Mouse (Mus musculus): ENCODE results near the gene Olfr139. TPM values are rescaled to one million over a fixed set of nuclear protein-coding genes. Genes with fewer than 3 reads are reported as not detected.
A peak's percentile ranks its signal among the peaks of the same experiment; 100 is the strongest.

Olfr139 gene
- not detected in 2 replicates for total RNA-seq (2012; rRNA removed)
- not detected in 2 replicates for total RNA-seq (2014; rRNA removed)
- not detected in 2 replicates for polyA plus RNA-seq (2012; ENCODE audit: insufficient read length, low read depth)

- Histone ChIP-seq H3K4me1 (ENCODE audit: control insufficient read depth in 1 of 2, insufficient read depth in 2 of 2) (no peaks in the 10 kb centered on the region), H3K9ac (ENCODE audit: insufficient read depth, low read depth) (no peak within 1 kb of the TSS), H3K36me3 (replicated peaks in 1 of 2; ENCODE audit: control insufficient read depth in 1 of 2, insufficient read depth in 1 of 2, low read length in 1 of 2) (no peaks in the 10 kb centered on the region), H3K4me2 (ENCODE audit: insufficient read depth, low read depth, poor library complexity, severe bottlenecking) (no peak within 1 kb of the TSS), H3K9me3 (replicated peaks; ENCODE audit: low read length) (no peaks in the 10 kb centered on the region), H3K27me3 (replicated peaks) (peaks cover 75% of the 10 kb centered on the region), H3K79me2 (replicated peaks; ENCODE audit: control insufficient read depth, extremely low read depth, insufficient read depth, poor library complexity, severe bottlenecking) (no peaks in the 10 kb centered on the region), H3K27ac (ENCODE audit: insufficient read depth, low read depth) (no peak within 1 kb of the TSS), H3K4me3 (replicated peaks in 1 of 3; ENCODE audit: low read depth in 2 of 3, low read length in 2 of 3, poor library complexity in 1 of 3) (no peak within 1 kb of the TSS)
- in situ Hi-C loops (cut with MboI; ENCODE audit: low pct_ligation_motif_present, low pct_unique_long_range_greater_than_20kb, low sequenced_read_pairs) (loop anchor here (10.0 kb wide), 1 partner anchor 318 kb away; no protein-coding TSS in a partner anchor), dilution Hi-C loops (cut with MboI; ENCODE audit: extremely low pct_ligation_motif_present, extremely low pct_unique_long_range_greater_than_20kb, low sequenced_read_pairs) (no loop called here)
- TF ChIP-seq RAD21 (IDR thresholded peaks at IDR 0.05; ENCODE audit: low read depth, low read length) (no peak), JUN (IDR thresholded peaks at IDR 0.05; ENCODE audit: insufficient read depth, low read depth, low read length) (no peak), MAFK (IDR thresholded peaks at IDR 0.05; ENCODE audit: insufficient replicate concordance, low read length) (no peak), ZKSCAN1 (IDR thresholded peaks at IDR 0.05; ENCODE audit: borderline replicate concordance, low read depth, low read length) (no peak)
- no peak for DNase-seq (ENCODE audit: extremely low read depth)
Observed at GRCm38 (mm10) chr11:74056451-74056850, at the start of gene Olfr139, which contains the start of gene Olfr399. Gene Olfr139, minus strand, starts transcription at chr11:74056551. Gene Olfr399, minus strand, starts transcription at chr11:74056615.

DNA sequence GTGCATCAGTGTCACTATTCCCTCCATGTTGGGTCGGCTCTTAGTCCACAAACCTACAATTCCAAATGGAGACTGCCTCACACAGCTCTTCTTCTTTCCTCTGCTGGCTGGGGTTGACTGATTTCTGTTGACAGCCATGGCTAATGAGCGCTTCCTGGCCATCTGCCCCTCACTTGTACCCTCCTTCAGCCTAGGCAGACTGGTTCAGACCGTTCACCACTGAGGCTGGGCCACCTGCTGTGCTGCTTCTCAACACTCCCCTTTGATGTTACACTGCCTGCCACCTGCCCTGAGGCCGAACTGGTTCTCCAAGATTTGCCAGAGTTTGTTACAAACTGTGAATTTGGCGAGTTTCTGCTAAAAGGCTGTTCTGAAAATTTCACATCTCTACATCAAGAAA lies 48.7 kb upstream of the Olfr139 start:
- H3K4me2 ChIP-seq (ENCODE audit: insufficient read depth, low read depth, poor library complexity, severe bottlenecking) = no peak overlapping the region
- H3K9ac ChIP-seq (ENCODE audit: insufficient read depth, low read depth) = no peak overlapping the region
- in situ Hi-C loops (cut with MboI; ENCODE audit: low pct_ligation_motif_present, low pct_unique_long_range_greater_than_20kb, low sequenced_read_pairs) (no loop called here), dilution Hi-C loops (cut with MboI; ENCODE audit: extremely low pct_ligation_motif_present, extremely low pct_unique_long_range_greater_than_20kb, low sequenced_read_pairs) (no loop called here)
- TF ChIP-seq TBP (conservative IDR thresholded peaks at IDR 0.05; ENCODE audit: low read depth, low read length) (no peak), HCFC1 (IDR thresholded peaks at IDR 0.05; ENCODE audit: low read depth, low read length) (no peak), MAX (IDR thresholded peaks at IDR 0.05; ENCODE audit: low read length) (no peak)
- H3K36me3 ChIP-seq (replicated peaks in 1 of 2; ENCODE audit: control insufficient read depth in 1 of 2, insufficient read depth in 1 of 2, low read length in 1 of 2) = no peaks in the 10 kb centered on the region
- H3K9me3 ChIP-seq (replicated peaks; ENCODE audit: low read length) = peaks cover 6% of the 10 kb centered on the region
- H3K4me1 ChIP-seq (ENCODE audit: control insufficient read depth in 1 of 2, insufficient read depth in 2 of 2) = peaks cover 10 to 17% of the 10 kb centered on the region in 2 experiments
- H3K27me3 ChIP-seq (replicated peaks) = peaks cover 9% of the 10 kb centered on the region
- no peak overlapping the region for H3K4me3 ChIP-seq (replicated peaks in 1 of 3; ENCODE audit: low read depth in 2 of 3, low read length in 2 of 3, poor library complexity in 1 of 3)
- no peak for DNase-seq (ENCODE audit: extremely low read depth)
- no peak overlapping the region for H3K27ac ChIP-seq (ENCODE audit: insufficient read depth, low read depth)
- H3K79me2 ChIP-seq (replicated peaks; ENCODE audit: control insufficient read depth, extremely low read depth, insufficient read depth, poor library complexity, severe bottlenecking) = no peaks in the 10 kb centered on the region

GRCm38 (mm10) chr11:74101507-74101906 lies 45.2 kb upstream of the Olfr139 start:
- peaks cover 11% of the 10 kb centered on the region for H3K27me3 ChIP-seq (replicated peaks)
- H3K4me2 ChIP-seq (ENCODE audit: insufficient read depth, low read depth, poor library complexity, severe bottlenecking) = no peak overlapping the region
- TF ChIP-seq TCF12 (IDR thresholded peaks at IDR 0.05; ENCODE audit: low read depth, low read length) (0 out of 2 replicates have a peak, but pooled peaks have one; percentile 13), RCOR1 (conservative IDR thresholded peaks at IDR 0.05; ENCODE audit: low read depth, low read length) (no peak; the same call in 1 of the 2 replicates), ETS1 (conservative IDR thresholded peaks at IDR 0.05; ENCODE audit: low read depth, low read length) (peak; percentile 58), BHLHE40 (IDR thresholded peaks at IDR 0.05; ENCODE audit: low read depth, low read length) (peak; percentile 84), NRF1 (IDR thresholded peaks at IDR 0.05; ENCODE audit: low read depth, low read length) (no peak), POLR2AphosphoS2 (IDR thresholded peaks at IDR 0.05; ENCODE audit: low read depth, low read length) (no peak), MAX (IDR thresholded peaks at IDR 0.05; ENCODE audit: low read length) (no peak), JUND (conservative IDR thresholded peaks at IDR 0.05; ENCODE audit: low read depth, low read length) (0 out of 2 replicates have a peak, but pooled peaks have one; percentile 27), CHD1 (IDR thresholded peaks at IDR 0.05; ENCODE audit: low read depth, low read length) (no peak), MYC (IDR thresholded peaks at IDR 0.05; ENCODE audit: low read depth, low read length) (no peak), ZC3H11A (IDR thresholded peaks at IDR 0.05; ENCODE audit: low read depth, low read length) (no peak), ELF1 (IDR thresholded peaks at IDR 0.05; ENCODE audit: low read depth, low read length) (0 out of 2 replicates have a peak, but pooled peaks have one; percentile 23), MEF2A (IDR thresholded peaks at IDR 0.05; ENCODE audit: borderline replicate concordance, low read depth, low read length) (no peak), HCFC1 (IDR thresholded peaks at IDR 0.05; ENCODE audit: low read depth, low read length) (no peak), POLR2A (IDR thresholded peaks at IDR 0.05; ENCODE audit: low read depth, low read length) (no peak), CHD2 (IDR thresholded peaks at IDR 0.05; ENCODE audit: low read length) (peak; percentile 31; the same call in 1 of the 2 replicates), EP300 (IDR thresholded peaks at IDR 0.05; ENCODE audit: low read length) (peak; percentile 84), ZNF384 (IDR thresholded peaks at IDR 0.05; ENCODE audit: low read depth, low read length) (no peak), CTCF (conservative IDR thresholded peaks at IDR 0.05 in 1 of 2, IDR thresholded peaks at IDR 0.05 in 1 of 2; ENCODE audit: low read depth in 2 of 2, low read length in 2 of 2) (no peak), MAFK (IDR thresholded peaks at IDR 0.05; ENCODE audit: insufficient replicate concordance, low read length) (0 out of 2 replicates have a peak, but pooled peaks have one; percentile 19), IRF4 (IDR thresholded peaks at IDR 0.05; ENCODE audit: low read depth, low read length) (peak; percentile 82)
- peaks cover 10 to 17% of the 10 kb centered on the region in 2 experiments for H3K4me1 ChIP-seq (ENCODE audit: control insufficient read depth in 1 of 2, insufficient read depth in 2 of 2)
- no peaks in the 10 kb centered on the region for H3K36me3 ChIP-seq (replicated peaks in 1 of 2; ENCODE audit: control insufficient read depth in 1 of 2, insufficient read depth in 1 of 2, low read length in 1 of 2)
- H3K9ac ChIP-seq (ENCODE audit: insufficient read depth, low read depth) = no peak overlapping the region
- no peaks in the 10 kb centered on the region for H3K9me3 ChIP-seq (replicated peaks; ENCODE audit: low read length)
- H3K27ac ChIP-seq (ENCODE audit: insufficient read depth, low read depth) = no peak overlapping the region
- peak; percentile 69 for DNase-seq (ENCODE audit: extremely low read depth)
- in situ Hi-C loops (cut with MboI; ENCODE audit: low pct_ligation_motif_present, low pct_unique_long_range_greater_than_20kb, low sequenced_read_pairs) (no loop called here), dilution Hi-C loops (cut with MboI; ENCODE audit: extremely low pct_ligation_motif_present, extremely low pct_unique_long_range_greater_than_20kb, low sequenced_read_pairs) (no loop called here)
- H3K79me2 ChIP-seq (replicated peaks; ENCODE audit: control insufficient read depth, extremely low read depth, insufficient read depth, poor library complexity, severe bottlenecking) = no peaks in the 10 kb centered on the region
- H3K4me3 ChIP-seq (replicated peaks in 1 of 3; ENCODE audit: low read depth in 2 of 3, low read length in 2 of 3, poor library complexity in 1 of 3) = no peak overlapping the region
